Mouse (Mus musculus): ENCODE data around the gene Slc9a8.
A peak's percentile ranks its signal among the peaks of the same experiment; 100 is the strongest.

Gene Slc9a8

GRCm38 (mm10) chr2:167449331-167450275 is 28.1 kb downstream of the Slc9a8 start:
- no peak for DNase-seq (ENCODE audit: low read depth, low spot score)

- no peak for DNase-seq (ENCODE audit: low read depth, low spot score)
These were observed 29.1 kb downstream of the Slc9a8 start for GRCm38 (mm10) chr2:167450647-167451046.

- no peak for DNase-seq (ENCODE audit: low read depth, low spot score)
These were observed 32.3 kb downstream of the Slc9a8 start for GRCm38 (mm10) chr2:167453814-167454213.

GRCm38 (mm10) chr2:167456361-167457020 is 35.0 kb downstream of the Slc9a8 start:
- no peak for DNase-seq (ENCODE audit: low read depth, low spot score)

GRCm38 (mm10) chr2:167457213-167457612 is 35.7 kb downstream of the Slc9a8 start:
- DNase-seq (ENCODE audit: low read depth, low spot score) = no peak

GRCm38 (mm10) chr2:167458548-167458947 is 37.0 kb downstream of the Slc9a8 start:
- DNase-seq (ENCODE audit: low read depth, low spot score) = no peak

- DNase-seq (ENCODE audit: low read depth, low spot score) = no peak
These were observed 37.8 kb downstream of the Slc9a8 start for GRCm38 (mm10) chr2:167459071-167459865.

- DNase-seq (ENCODE audit: low read depth, low spot score) = peak; percentile 43
These were observed 41.4 kb downstream of the Slc9a8 start for GRCm38 (mm10) chr2:167462954-167463353.

GRCm38 (mm10) chr2:167463802-167464201 is 42.3 kb downstream of the Slc9a8 start:
- no peak for DNase-seq (ENCODE audit: low read depth, low spot score)

- no peak for DNase-seq (ENCODE audit: low read depth, low spot score)
These were observed 44.4 kb downstream of the Slc9a8 start for GRCm38 (mm10) chr2:167465951-167466350.

- no peak for DNase-seq (ENCODE audit: low read depth, low spot score)
These were observed 45.7 kb downstream of the Slc9a8 start for GRCm38 (mm10) chr2:167467214-167467613.

- DNase-seq (ENCODE audit: low read depth, low spot score) = no peak
These were observed 46.9 kb downstream of the Slc9a8 start for GRCm38 (mm10) chr2:167468444-167468843.

- DNase-seq (ENCODE audit: low read depth, low spot score) = no peak
These were observed 49.1 kb downstream of the Slc9a8 start for GRCm38 (mm10) chr2:167470611-167471010.

- DNase-seq (ENCODE audit: low read depth, low spot score) = no peak
These were observed 50.1 kb downstream of the Slc9a8 start for GRCm38 (mm10) chr2:167471585-167471984.

- DNase-seq (ENCODE audit: low read depth, low spot score) = no peak
These were observed 52.7 kb downstream of the Slc9a8 start for GRCm38 (mm10) chr2:167474218-167474617.

- DNase-seq (ENCODE audit: low read depth, low spot score) = no peak
These were observed 54.1 kb downstream of the Slc9a8 start for GRCm38 (mm10) chr2:167475596-167475995.

GRCm38 (mm10) chr2:167476200-167476688 is 54.7 kb downstream of the Slc9a8 start:
- peak; percentile 54 for DNase-seq (ENCODE audit: low read depth, low spot score)

- DNase-seq (ENCODE audit: low read depth, low spot score) = no peak
These were observed 55.2 kb downstream of the Slc9a8 start for GRCm38 (mm10) chr2:167476762-167477161.

GRCm38 (mm10) chr2:167478128-167478527 is 56.6 kb downstream of the Slc9a8 start:
- DNase-seq (ENCODE audit: low read depth, low spot score) = no peak

- DNase-seq (ENCODE audit: low read depth, low spot score) = no peak
These were observed 58.0 kb downstream of the Slc9a8 start for GRCm38 (mm10) chr2:167479501-167479900.

- DNase-seq (ENCODE audit: low read depth, low spot score) = no peak
These were observed 61.2 kb downstream of the Slc9a8 start for GRCm38 (mm10) chr2:167482681-167483080.

Measured in retina, postnatal 7 days (tissue).